Mouse (Mus musculus): ENCODE measurements at regions not wholly inside any gene's neighbourhood (a gene's known extent, or its start where the extent isn't known, plus 50 kb on each side); places are given as distances from the start of the nearest gene placed in this dataset.

- H3K4me1 ChIP-seq (replicated peaks) = peaks cover 15% of the 10 kb centered on the region
- peaks cover 18% of the 10 kb centered on the region for H3K27me3 ChIP-seq
- peak overlapping the region; percentile 86 for H3K27ac ChIP-seq
- ATAC-seq (ENCODE audit: low FRiP score) = peak; percentile 98
- H3K9ac ChIP-seq = peak overlapping the region; percentile 71
- peak overlapping the region; percentile 64 for H3K4me2 ChIP-seq
- H3K4me3 ChIP-seq = peak overlapping the region; percentile 51
- H3K9me3 ChIP-seq = no peaks in the 10 kb centered on the region
- under 1% methylated on average over 58 of the region's 58 CpGs for WGBS
- no peaks in the 10 kb centered on the region for H3K36me3 ChIP-seq
Measured at GRCm38 (mm10) chr15:85634322-85635141, 52.3 kb upstream of the Wnt7b start.

DNA sequence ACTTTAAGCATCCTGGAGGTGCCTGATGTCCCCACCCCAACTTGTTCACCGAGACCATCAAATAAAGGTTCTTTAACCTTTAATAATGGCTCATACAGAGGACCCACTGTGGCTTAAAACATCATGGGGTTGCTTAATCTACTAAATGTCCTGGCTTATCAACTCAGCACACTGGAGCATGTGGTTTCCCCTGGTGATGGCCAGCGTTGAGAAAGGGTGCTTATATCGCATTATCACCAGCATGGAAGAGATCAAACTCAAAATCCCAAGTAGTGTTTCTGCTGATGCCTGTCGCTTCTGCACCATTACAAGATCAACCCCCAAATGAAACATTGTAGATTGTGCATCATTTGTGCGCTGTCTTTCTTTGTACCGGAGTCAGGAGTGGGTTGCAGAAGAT, 53.2 kb upstream of the Wnt7b start:
- Histone ChIP-seq H3K9ac (0 out of 2 replicates have a peak overlapping the region, but pooled peaks have one; percentile 71), H3K4me3 (peak overlapping the region; percentile 51; the same call in 1 of the 2 replicates), H3K4me1 (replicated peaks) (peaks cover 15% of the 10 kb centered on the region), H3K27me3 (peaks cover 22% of the 10 kb centered on the region), H3K9me3 (no peaks in the 10 kb centered on the region), H3K36me3 (no peaks in the 10 kb centered on the region), H3K4me2 (peak overlapping the region; percentile 64), H3K27ac (peak overlapping the region; percentile 86; the same call in 1 of the 2 replicates)
- ATAC-seq (ENCODE audit: low FRiP score) = no peak
- WGBS = 94% methylated on average over 6 of the region's 6 CpGs

GRCm38 (mm10) chr15:85639566-85639965, 57.3 kb upstream of the Wnt7b start:
- no peaks in the 10 kb centered on the region for H3K9me3 ChIP-seq
- H3K36me3 ChIP-seq = no peaks in the 10 kb centered on the region
- H3K27me3 ChIP-seq = peaks cover 55% of the 10 kb centered on the region
- 76% methylated on average over 2 of the region's 2 CpGs for WGBS
- no peak overlapping the region for H3K4me3 ChIP-seq
- no peak overlapping the region for H3K27ac ChIP-seq
- H3K4me2 ChIP-seq = no peak overlapping the region
- H3K4me1 ChIP-seq (replicated peaks) = peaks cover 4% of the 10 kb centered on the region
- ATAC-seq (ENCODE audit: low FRiP score) = no peak
- no peak overlapping the region for H3K9ac ChIP-seq

DNA sequence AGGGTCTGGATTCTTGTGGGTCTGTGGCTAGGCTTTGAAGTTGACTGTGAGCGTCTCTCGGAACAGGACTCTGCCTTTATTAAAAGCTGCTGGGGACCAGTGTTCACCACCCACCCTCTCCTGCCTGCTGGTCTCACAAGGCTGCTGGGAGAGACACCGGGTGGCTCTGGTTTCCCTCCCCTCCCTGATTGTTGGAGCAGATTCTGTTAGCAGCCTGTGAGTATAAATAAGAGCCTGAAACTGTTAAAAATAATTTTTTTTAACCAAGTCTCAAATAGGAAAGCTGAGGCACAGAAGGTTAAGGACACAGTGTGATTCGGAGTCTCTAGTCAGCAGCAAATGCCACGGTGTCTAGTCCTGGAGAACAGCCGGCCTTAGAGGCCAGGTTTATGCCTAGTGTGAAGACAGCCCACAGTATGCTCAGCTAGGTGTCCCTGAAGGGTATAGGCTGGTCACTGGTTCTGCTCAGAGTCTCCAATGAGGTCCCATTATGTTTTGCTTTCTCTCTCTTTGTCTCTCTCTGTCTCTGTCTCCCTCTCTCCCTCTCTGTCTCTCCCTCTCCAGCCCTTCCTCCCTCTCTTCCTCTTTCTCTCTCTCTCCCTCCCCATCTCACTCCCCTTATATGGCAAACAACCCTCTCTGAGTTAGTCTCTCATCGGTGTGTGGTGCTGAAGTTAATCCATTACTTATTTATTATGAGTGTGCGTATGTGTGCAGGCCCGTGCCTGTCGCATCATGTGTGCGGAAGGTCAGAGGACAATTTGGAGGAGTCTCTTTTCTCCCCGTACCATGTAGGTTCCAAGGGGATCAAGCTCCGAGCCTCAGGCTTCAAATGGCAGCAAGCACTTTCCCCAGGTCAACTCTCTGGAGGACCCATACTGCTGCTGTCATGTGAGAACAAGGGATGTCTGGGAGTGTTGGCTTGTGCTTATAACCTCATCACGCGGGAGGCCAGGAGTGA, 59.1 kb upstream of the Wnt7b start:
- ATAC-seq (ENCODE audit: low FRiP score) = no peak
- Histone ChIP-seq H3K27ac (no peak overlapping the region), H3K9ac (no peak overlapping the region), H3K4me1 (replicated peaks) (peaks cover 13% of the 10 kb centered on the region), H3K4me2 (no peak overlapping the region), H3K27me3 (peaks cover 71% of the 10 kb centered on the region), H3K36me3 (no peaks in the 10 kb centered on the region), H3K9me3 (no peaks in the 10 kb centered on the region), H3K4me3 (no peak overlapping the region)
- 74% methylated on average over 15 of the region's 15 CpGs for WGBS

DNA sequence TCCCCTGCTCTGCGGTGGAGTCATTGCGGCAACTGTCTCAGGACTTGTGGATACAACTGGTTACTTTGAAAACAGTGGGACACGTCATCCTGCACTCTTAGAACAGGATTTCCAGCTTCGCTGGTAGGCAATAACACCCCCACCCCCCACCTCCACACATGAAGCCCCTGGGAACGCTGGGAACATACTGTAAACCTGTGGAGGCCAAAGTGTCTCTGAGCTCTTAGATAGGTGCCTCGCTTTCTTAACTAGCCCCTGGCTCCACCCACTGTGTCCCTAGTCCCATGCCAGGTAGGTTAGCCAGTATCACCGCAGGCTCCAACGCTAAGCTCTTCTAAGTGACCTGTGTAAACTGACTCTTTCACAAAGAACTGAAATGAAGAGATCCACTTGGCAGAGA, 63.1 kb upstream of the Wnt7b start:
- no peak; the same call in 1 of the 2 replicates for ATAC-seq (ENCODE audit: low FRiP score)
- H3K27me3 ChIP-seq = peaks cover 89% of the 10 kb centered on the region
- no peaks in the 10 kb centered on the region for H3K36me3 ChIP-seq
- peak overlapping the region; percentile 72 for H3K9ac ChIP-seq
- WGBS = 57% methylated on average over 8 of the region's 8 CpGs
- H3K4me1 ChIP-seq (replicated peaks) = peaks cover 26% of the 10 kb centered on the region
- no peaks in the 10 kb centered on the region for H3K9me3 ChIP-seq
- peak overlapping the region; percentile 39; the same call in 1 of the 2 replicates for H3K4me3 ChIP-seq
- peak overlapping the region; percentile 85 for H3K27ac ChIP-seq
- peak overlapping the region; percentile 61 for H3K4me2 ChIP-seq

GRCm38 (mm10) chr15:85645971-85646638, 63.8 kb upstream of the Wnt7b start:
- Histone ChIP-seq H3K36me3 (no peaks in the 10 kb centered on the region), H3K27me3 (peaks cover 89% of the 10 kb centered on the region), H3K4me3 (peak overlapping the region; percentile 39), H3K27ac (peak overlapping the region; percentile 85), H3K4me2 (peak overlapping the region; percentile 61), H3K4me1 (replicated peaks) (peaks cover 29% of the 10 kb centered on the region), H3K9me3 (no peaks in the 10 kb centered on the region), H3K9ac (peak overlapping the region; percentile 72)
- peak; percentile 63 for ATAC-seq (ENCODE audit: low FRiP score)
- WGBS = 2% methylated on average over 33 of the region's 33 CpGs

- peaks cover 34% of the 10 kb centered on the region for H3K4me1 ChIP-seq (replicated peaks)
Measured at GRCm38 (mm10) chr15:85646639-85647277, 64.5 kb upstream of the Wnt7b start.

DNA sequence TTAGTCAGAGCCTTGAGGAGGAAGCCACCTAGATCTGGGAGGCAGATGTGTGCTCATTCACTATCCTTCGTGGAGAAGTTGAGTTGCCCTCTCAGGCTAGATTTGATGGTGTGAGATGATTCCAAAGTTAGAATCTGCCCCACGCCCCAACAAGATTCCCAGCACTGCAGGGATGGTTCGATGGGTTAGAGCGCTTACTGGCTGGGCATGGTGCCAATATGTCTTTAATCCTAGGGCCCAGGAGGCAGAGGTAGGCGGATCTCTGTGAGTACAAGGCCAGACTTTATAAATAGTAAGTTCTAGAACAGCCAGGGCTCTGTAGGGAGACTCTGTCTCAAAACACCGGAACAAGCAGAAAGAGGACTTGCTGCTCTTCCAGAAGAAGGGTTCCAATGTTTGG, 65.3 kb upstream of the Wnt7b start:
- no peak overlapping the region for H3K4me3 ChIP-seq
- no peak overlapping the region for H3K9ac ChIP-seq
- H3K4me2 ChIP-seq = no peak overlapping the region
- H3K27ac ChIP-seq = no peak overlapping the region
- H3K9me3 ChIP-seq = no peaks in the 10 kb centered on the region
- 70% methylated on average over 6 of the region's 6 CpGs for WGBS
- peaks cover 88% of the 10 kb centered on the region for H3K27me3 ChIP-seq
- peaks cover 42% of the 10 kb centered on the region for H3K4me1 ChIP-seq (replicated peaks)
- no peak for ATAC-seq (ENCODE audit: low FRiP score)
- H3K36me3 ChIP-seq = no peaks in the 10 kb centered on the region

More at GRCm38 (mm10) chr15:85646639-85647277, 64.5 kb upstream of the Wnt7b start:
- Histone ChIP-seq H3K4me3 (peak overlapping the region; percentile 39), H3K4me2 (peak overlapping the region; percentile 61), H3K9ac (peak overlapping the region; percentile 72), H3K9me3 (no peaks in the 10 kb centered on the region), H3K36me3 (no peaks in the 10 kb centered on the region), H3K27me3 (peaks cover 90% of the 10 kb centered on the region), H3K27ac (peak overlapping the region; percentile 85)
- ATAC-seq (ENCODE audit: low FRiP score) = peak; percentile 40; the same call in 1 of the 2 replicates
- WGBS = 33% methylated on average over 10 of the region's 10 CpGs

DNA sequence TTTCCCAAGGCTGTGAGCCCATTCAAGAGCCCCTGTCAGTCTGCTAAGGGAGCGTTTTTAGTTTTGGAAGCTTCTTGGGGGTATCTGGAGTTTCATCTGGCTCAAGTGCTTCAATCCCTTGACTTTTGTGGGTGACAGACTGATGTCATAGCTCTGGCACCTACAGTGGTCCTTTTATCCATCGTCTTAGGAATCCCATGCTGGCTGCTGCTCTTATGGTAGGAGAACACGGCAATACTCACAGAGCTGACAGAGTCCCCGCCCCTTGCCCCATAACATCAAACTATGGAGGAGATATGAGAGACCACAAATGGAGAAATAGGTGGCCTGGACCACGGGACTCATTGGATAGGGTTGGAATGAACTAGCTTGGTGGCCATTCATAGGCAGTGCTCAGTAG, 68.0 kb upstream of the Wnt7b start:
- H3K4me2 ChIP-seq = no peak overlapping the region
- peaks cover 66% of the 10 kb centered on the region for H3K4me1 ChIP-seq (replicated peaks)
- H3K4me3 ChIP-seq = no peak overlapping the region
- H3K36me3 ChIP-seq = no peaks in the 10 kb centered on the region
- H3K9me3 ChIP-seq = no peaks in the 10 kb centered on the region
- WGBS = 85% methylated on average over 5 of the region's 5 CpGs
- no peak overlapping the region for H3K9ac ChIP-seq
- ATAC-seq (ENCODE audit: low FRiP score) = no peak
- peaks cover 73% of the 10 kb centered on the region for H3K27me3 ChIP-seq
- no peak overlapping the region for H3K27ac ChIP-seq

DNA sequence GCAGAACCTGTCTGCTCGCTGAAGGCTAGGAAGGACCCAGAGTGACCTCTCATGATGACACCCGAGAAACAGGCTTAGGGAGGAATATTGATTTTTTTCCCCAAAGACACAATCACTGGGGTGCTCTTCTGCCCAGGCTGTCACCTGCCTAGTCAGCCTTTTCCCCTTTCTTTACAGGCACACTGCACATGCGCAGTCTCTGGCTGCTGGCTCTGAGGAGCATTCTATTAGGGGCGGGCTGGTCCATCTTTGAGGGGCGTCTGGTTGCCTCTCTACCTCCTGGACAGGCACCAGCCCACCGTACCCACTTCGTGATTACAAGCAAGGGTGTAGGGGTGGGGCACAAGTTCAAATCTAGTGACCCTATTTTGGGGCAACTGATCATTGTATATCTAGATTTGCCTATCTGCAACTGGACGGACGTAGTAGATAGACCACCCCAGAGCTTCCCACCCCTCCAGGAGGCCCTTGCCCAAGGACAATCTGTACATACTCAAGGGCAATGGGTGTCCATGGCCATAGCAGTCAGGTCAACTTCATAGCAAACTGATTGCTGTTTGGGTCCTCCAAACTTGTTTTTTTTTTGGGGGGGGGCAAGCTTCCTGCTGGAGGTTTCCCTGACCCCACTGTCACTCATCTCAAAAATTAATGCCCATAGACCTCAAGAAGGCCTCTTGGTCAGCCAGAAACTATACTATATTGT, 69.6 kb upstream of the Wnt7b start:
- Histone ChIP-seq H3K4me1 (replicated peaks) (peaks cover 63% of the 10 kb centered on the region), H3K36me3 (no peaks in the 10 kb centered on the region), H3K9me3 (no peaks in the 10 kb centered on the region), H3K9ac (no peak overlapping the region), H3K4me2 (peak overlapping the region; percentile 60), H3K4me3 (no peak overlapping the region), H3K27me3 (peaks cover 72% of the 10 kb centered on the region), H3K27ac (peak overlapping the region; percentile 100)
- ATAC-seq (ENCODE audit: low FRiP score) = no peak
- WGBS = 70% methylated on average over 9 of the region's 9 CpGs

- 45% methylated on average over 5 of the region's 5 CpGs for WGBS
- H3K4me3 ChIP-seq = 0 out of 2 replicates have a peak overlapping the region, but pooled peaks have one; percentile 39
- H3K4me2 ChIP-seq = peak overlapping the region; percentile 60
- H3K4me1 ChIP-seq (replicated peaks) = peaks cover 66% of the 10 kb centered on the region
- H3K27me3 ChIP-seq = peaks cover 72% of the 10 kb centered on the region
- ATAC-seq (ENCODE audit: low FRiP score) = no peak
- no peaks in the 10 kb centered on the region for H3K36me3 ChIP-seq
- peak overlapping the region; percentile 100 for H3K27ac ChIP-seq
- H3K9me3 ChIP-seq = no peaks in the 10 kb centered on the region
- peak overlapping the region; percentile 78 for H3K9ac ChIP-seq
Measured at GRCm38 (mm10) chr15:85652431-85652830, 70.2 kb upstream of the Wnt7b start.
